9 mouse cellular contexts compared by ENCODE assay signal in genomic region chrX:101791551-101791950, GRCm38 (mm10). TPM values are rescaled to one million over a fixed set of nuclear protein-coding genes. Genes with fewer than 3 reads are reported as not detected.
DNase-seq lines count a peak whose midpoint lies in the region; ATAC-seq lines count a peak whose summit lies in the region.
"Had no signal": no experiment of that assay in that cellular context is flagged by ENCODE, and none has a peak within 500 bp of the region (broad histone marks: within the 10 kb centered on the region; RNA-seq: fewer than 3 reads in every experiment).

No protein-coding gene starts in this region.

- no peak overlapping the region for H3K4me2 ChIP-seq in heart, embryonic 16.5 days (ENCODE audit: low read depth, low read length)
- no peak overlapping the region for H3K4me2 ChIP-seq in hindbrain, embryonic 11.5 days (replicated peaks; ENCODE audit: low read depth, low read length)
- no peak overlapping the region for H3K4me2 ChIP-seq in midbrain, embryonic 13.5 days (replicated peaks)
- H3K4me2 ChIP-seq: limb, embryonic 15.5 days had no signal

- 28% methylated on average over 4 of the region's 4 CpGs for WGBS in heart, embryonic 16.5 days
- WGBS in hindbrain, embryonic 11.5 days, result 44% methylated on average over 4 of the region's 4 CpGs
- 44% methylated on average over 4 of the region's 4 CpGs for WGBS in midbrain, embryonic 13.5 days

- H3K27me3 ChIP-seq in heart, embryonic 16.5 days (ENCODE audit: control insufficient read depth, insufficient read depth, low read length), result no peaks in the 10 kb centered on the region
- 0 out of 2 replicates have a peak, but pooled peaks cover 2% of the 10 kb centered on the region for H3K27me3 ChIP-seq in hindbrain, embryonic 11.5 days (ENCODE audit: control insufficient read depth, insufficient read depth, low read length)
- no peaks in the 10 kb centered on the region for H3K27me3 ChIP-seq in midbrain, embryonic 13.5 days

- intact Hi-C loops in heart, postnatal 25 days (cut with DNase I), result loop anchor here (5.0 kb wide), 1 partner anchor 151 kb away; no protein-coding TSS in a partner anchor

- ATAC-seq in heart, embryonic 16.5 days (replicated peaks; ENCODE audit: extremely low read depth, insufficient read depth, low FRiP score), result 0 out of 2 replicates have a peak, but pooled peaks have one; percentile 18
- ATAC-seq in hindbrain, embryonic 11.5 days (ENCODE audit: low FRiP score), result no peak
- 0 out of 2 replicates have a peak, but pooled peaks have one; percentile 34 for ATAC-seq in midbrain, embryonic 13.5 days

- H3K9me3 ChIP-seq in heart, embryonic 16.5 days (replicated peaks; ENCODE audit: control insufficient read depth, low read length), result peaks cover 6% of the 10 kb centered on the region
- H3K9me3 ChIP-seq in hindbrain, embryonic 11.5 days (ENCODE audit: control insufficient read depth, low read length), result no peaks in the 10 kb centered on the region
- no peaks in the 10 kb centered on the region for H3K9me3 ChIP-seq in midbrain, embryonic 13.5 days
- H3K9me3 ChIP-seq: limb, embryonic 15.5 days had no signal

- DNase-seq in heart, postnatal 25 days (ENCODE audit: low spot score), result no peak
- peak; percentile 38 for DNase-seq in adrenal gland, adult 2 months
- DNase-seq in embryo, embryonic 11 days, result peak; percentile 58
- DNase-seq in hindbrain, embryonic 11.5 days (ENCODE audit: low spot score), result peak; percentile 64
- DNase-seq in layer of hippocampus, postnatal 14 days (ENCODE audit: low spot score in 2 of 2), result peak; percentile 26 to 29
- peak; percentile 47 for DNase-seq in thymus, postnatal 14 days

- no peak overlapping the region for H3K4me3 ChIP-seq in heart, embryonic 16.5 days (ENCODE audit: low read length)
- H3K4me3 ChIP-seq in hindbrain, embryonic 11.5 days (ENCODE audit: low read depth, low read length), result no peak overlapping the region
- H3K4me3 ChIP-seq in midbrain, embryonic 13.5 days (replicated peaks), result no peak overlapping the region
- H3K4me3 ChIP-seq: limb, embryonic 15.5 days had no signal

- no peaks in the 10 kb centered on the region for H3K36me3 ChIP-seq in heart, embryonic 16.5 days (ENCODE audit: control insufficient read depth, insufficient read depth)
- no peaks in the 10 kb centered on the region for H3K36me3 ChIP-seq in hindbrain, embryonic 11.5 days (ENCODE audit: control insufficient read depth, insufficient read depth, low read length)
- H3K36me3 ChIP-seq in midbrain, embryonic 13.5 days, result no peaks in the 10 kb centered on the region
- H3K36me3 ChIP-seq: limb, embryonic 15.5 days had no signal

- H3K4me1 ChIP-seq in heart, embryonic 16.5 days (ENCODE audit: control insufficient read depth, insufficient read depth, low read length), result no peaks in the 10 kb centered on the region
- no peaks in the 10 kb centered on the region for H3K4me1 ChIP-seq in hindbrain, embryonic 11.5 days (replicated peaks; ENCODE audit: control insufficient read depth, insufficient read depth, low read length)
- H3K4me1 ChIP-seq in midbrain, embryonic 13.5 days (replicated peaks), result no peaks in the 10 kb centered on the region
- H3K4me1 ChIP-seq: limb, embryonic 15.5 days had no signal

- H3K9ac ChIP-seq in heart, embryonic 16.5 days (ENCODE audit: low read length), result no peak overlapping the region
- H3K9ac ChIP-seq in hindbrain, embryonic 11.5 days (ENCODE audit: low read depth, low read length), result no peak overlapping the region
- no peak overlapping the region for H3K9ac ChIP-seq in midbrain, embryonic 13.5 days (replicated peaks)
- H3K9ac ChIP-seq: limb, embryonic 15.5 days had no signal

- no peak overlapping the region for H3K27ac ChIP-seq in heart, embryonic 16.5 days (ENCODE audit: low read length)
- H3K27ac ChIP-seq in hindbrain, embryonic 11.5 days (ENCODE audit: low read depth, low read length), result no peak overlapping the region
- H3K27ac ChIP-seq in midbrain, embryonic 13.5 days, result no peak overlapping the region
- H3K27ac ChIP-seq: limb, embryonic 15.5 days had no signal

RNA-seq across cellular contexts. Expression of gene Gm4779, which starts 2.7 kb away (rescaled TPM):
- 0.37 and 0.56 TPM in 2 replicates for polyA plus RNA-seq in heart, embryonic 16.5 days (2015; fragmentation: Nextera tagmentation; extraction: Ambion mirVana)
- not detected for total RNA-seq in heart, postnatal 25 days (2021)
- under 1 TPM in 1 of 2 experiments, not detected in 1; 0.41 TPM for total RNA-seq in adrenal gland, adult 2 months (2021)
- 0.34 TPM in 1 of 2 replicates, not detected in the other for polyA plus RNA-seq in adrenal gland, adult 2 months (2012; rRNA removed)
- not detected in 2 replicates for polyA plus RNA-seq in hindbrain, embryonic 11.5 days (2014; fragmentation: Nextera tagmentation; extraction: Ambion mirVana)
- total RNA-seq in layer of hippocampus, postnatal 14 days (2021), result not detected
- polyA plus RNA-seq in midbrain, embryonic 13.5 days (2015; fragmentation: Nextera tagmentation; extraction: Ambion mirVana), result 0.08 TPM in 1 of 2 replicates, not detected in the other

RNA-seq across cellular contexts. Expression of gene 8030474K03Rik, which starts 2.9 kb away (rescaled TPM):
- 0.30 and 0.54 TPM in 2 replicates for polyA plus RNA-seq in heart, embryonic 16.5 days (2015; fragmentation: Nextera tagmentation; extraction: Ambion mirVana)
- total RNA-seq in heart, postnatal 25 days (2021), result not detected
- total RNA-seq in adrenal gland, adult 2 months (2021), result not detected
- not detected in 2 replicates for polyA plus RNA-seq in adrenal gland, adult 2 months (2012; rRNA removed)
- 0.10 TPM in 1 of 2 replicates, not detected in the other for polyA plus RNA-seq in hindbrain, embryonic 11.5 days (2014; fragmentation: Nextera tagmentation; extraction: Ambion mirVana)
- not detected for total RNA-seq in layer of hippocampus, postnatal 14 days (2021)
- not detected in 2 replicates for polyA plus RNA-seq in midbrain, embryonic 13.5 days (2015; fragmentation: Nextera tagmentation; extraction: Ambion mirVana)

RNA-seq across cellular contexts. Expression of gene Cxcr3, which starts 57.5 kb away (rescaled TPM):
- polyA plus RNA-seq in heart, embryonic 16.5 days (2015; fragmentation: Nextera tagmentation; extraction: Ambion mirVana), result 0.19 and 0.60 TPM in 2 replicates
- total RNA-seq in heart, postnatal 25 days (2021), result under 1 TPM in 1 of 2 experiments, not detected in 1; 0.25 TPM
- under 1 TPM; 0.20 to 0.31 TPM for total RNA-seq in adrenal gland, adult 2 months (2021)
- 1.5 and 1.9 TPM in 2 replicates for polyA plus RNA-seq in adrenal gland, adult 2 months (2012; rRNA removed)
- polyA plus RNA-seq in hindbrain, embryonic 11.5 days (2014; fragmentation: Nextera tagmentation; extraction: Ambion mirVana), result 0.28 TPM in 1 of 2 replicates, not detected in the other
- total RNA-seq in layer of hippocampus, postnatal 14 days (2021), result not detected
- polyA plus RNA-seq in midbrain, embryonic 13.5 days (2015; fragmentation: Nextera tagmentation; extraction: Ambion mirVana), result 0.17 and 0.22 TPM in 2 replicates

RNA-seq across cellular contexts. Expression of gene Nhsl2, which starts 57.6 kb away (rescaled TPM):
- 6.9 and 7.0 TPM in 2 replicates for polyA plus RNA-seq in heart, embryonic 16.5 days (2015; fragmentation: Nextera tagmentation; extraction: Ambion mirVana)
- total RNA-seq in heart, postnatal 25 days (2021), result 1 to 10 TPM; 3.3 to 3.4 TPM
- total RNA-seq in adrenal gland, adult 2 months (2021), result 1 to 10 TPM; 2.9 to 8.4 TPM
- polyA plus RNA-seq in adrenal gland, adult 2 months (2012; rRNA removed), result 2.5 and 6.9 TPM in 2 replicates
- polyA plus RNA-seq in hindbrain, embryonic 11.5 days (2014; fragmentation: Nextera tagmentation; extraction: Ambion mirVana), result 9.7 and 11.8 TPM in 2 replicates
- total RNA-seq in layer of hippocampus, postnatal 14 days (2021), result 10 to 100 TPM; 30.7 to 32.6 TPM
- 6.1 and 7.3 TPM in 2 replicates for polyA plus RNA-seq in midbrain, embryonic 13.5 days (2015; fragmentation: Nextera tagmentation; extraction: Ambion mirVana)
